Mouse (Mus musculus) heart, embryonic 11.5 days (tissue): Measurements from ENCODE around the gene Mvp. TPM values are rescaled to one million over a fixed set of nuclear protein-coding genes. Genes with fewer than 3 reads are reported as not detected.

ENCODE experiments used
- ATAC-seq: fragments of 200-750 bp; cut with Nextera tagmentation; replicated peaks from 2 replicates; pipeline ENCODE4 v1.8.0; 2017; ENCODE audit warnings: moderate library complexity; ENCODE audit not compliant: insufficient number of reproducible peaks, low FRiP score, low TSS enrichment
- H3K27ac ChIP-seq: fragments of 300-500 bp; sonication (generic); 2 replicates; pipeline ENCODE4 v1.5.1; 2014; ENCODE audit warnings: mild to moderate bottlenecking, low read depth, low read length
- H3K27me3 ChIP-seq: fragments of 300-500 bp; sonication (generic); 2 replicates; pipeline ENCODE4 v1.6.1; 2014; ENCODE audit warnings: mild to moderate bottlenecking, low read length, mixed read lengths; ENCODE audit not compliant: control insufficient read depth, insufficient read depth
- H3K36me3 ChIP-seq: fragments of 300-500 bp; sonication (generic); 2 replicates; pipeline ENCODE4 v1.6.1; 2014; ENCODE audit warnings: mild to moderate bottlenecking, low read length, moderate library complexity, mixed read lengths; ENCODE audit not compliant: control insufficient read depth, insufficient read depth
- H3K4me1 ChIP-seq: fragments of 300-500 bp; sonication (generic); 2 replicates; pipeline ENCODE4 v1.6.1; 2014; ENCODE audit warnings: low read length; ENCODE audit not compliant: control insufficient read depth, insufficient read depth
- H3K4me2 ChIP-seq: fragments of 300-500 bp; sonication (generic); 2 replicates; pipeline ENCODE4 v1.6.1; 2014; ENCODE audit warnings: mild to moderate bottlenecking, moderate library complexity
- H3K4me3 ChIP-seq: fragments of 300-500 bp; sonication (generic); 2 replicates; pipeline ENCODE4 v1.5.1; 2014; ENCODE audit warnings: low read depth, low read length
- H3K9ac ChIP-seq: fragments of 300-500 bp; sonication (generic); 2 replicates; pipeline ENCODE4 v1.6.1; 2014; ENCODE audit warnings: mild to moderate bottlenecking, low read depth, low read length, moderate library complexity
- H3K9me3 ChIP-seq: fragments of 300-500 bp; sonication (generic); replicated peaks from 2 replicates; pipeline ENCODE4 v1.6.1; 2016; ENCODE audit warnings: low read length; ENCODE audit not compliant: control insufficient read depth
- WGBS: fragments of 180-500 bp; shearing (Covaris S2); extraction: QIAGEN DNeasy Blood & Tissue Kit; methylation state at CpG from one replicate; pipeline ENCODE4 v1.1.7; 2014; ENCODE audit not compliant: insufficient replicate concordance; 5-methylcytosine and 5-hydroxymethylcytosine counted together
- polyA plus RNA-seq: library from polyadenylated mRNA; unstranded; fragments of >200 nt; fragmentation: Nextera tagmentation; extraction: Ambion mirVana; gene quantifications from 2 replicates; pipeline ENCODE4 v1.2.1, GENCODE M21; 2014

Mvp gene
- polyA plus RNA-seq, result 8.2 and 8.5 TPM in 2 replicates

DNA sequence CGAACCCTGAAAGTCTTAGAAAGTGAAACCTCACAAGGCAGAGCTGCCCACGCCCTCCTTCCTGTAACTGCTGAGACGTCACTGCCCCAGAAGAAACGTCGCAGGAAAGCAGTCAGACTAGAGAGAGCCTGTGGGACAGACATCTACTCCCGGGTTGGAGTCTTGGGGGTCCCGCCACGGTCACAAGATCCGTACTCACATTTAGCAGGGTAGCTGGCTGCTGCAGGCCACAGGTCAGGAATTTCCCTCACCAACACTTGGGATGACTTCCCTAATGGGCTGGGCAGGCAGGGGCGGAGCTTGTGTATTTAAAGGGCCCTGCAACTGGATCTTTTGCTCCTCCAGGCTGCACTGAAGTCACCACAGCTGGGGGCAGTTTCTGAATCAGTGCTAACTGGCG is at the start of gene Mvp:
Gene Mvp (minus strand): TSS at position 302 of the 400 bp plus-strand sequence.
- Histone ChIP-seq H3K4me1 (peaks cover 21% of the 10 kb centered on the region), H3K4me2 (peak within 1 kb of the TSS; percentile 86), H3K27me3 (no peaks in the 10 kb centered on the region), H3K36me3 (peaks cover 6% of the 10 kb centered on the region), H3K4me3 (peak within 1 kb of the TSS; percentile 66), H3K27ac (peak within 1 kb of the TSS; percentile 5; the same call in 1 of the 2 replicates), H3K9ac (peak within 1 kb of the TSS; percentile 94), H3K9me3 (no peaks in the 10 kb centered on the region)
- 31% methylated on average over 11 of the region's 11 CpGs for WGBS
- no peak for ATAC-seq

DNA sequence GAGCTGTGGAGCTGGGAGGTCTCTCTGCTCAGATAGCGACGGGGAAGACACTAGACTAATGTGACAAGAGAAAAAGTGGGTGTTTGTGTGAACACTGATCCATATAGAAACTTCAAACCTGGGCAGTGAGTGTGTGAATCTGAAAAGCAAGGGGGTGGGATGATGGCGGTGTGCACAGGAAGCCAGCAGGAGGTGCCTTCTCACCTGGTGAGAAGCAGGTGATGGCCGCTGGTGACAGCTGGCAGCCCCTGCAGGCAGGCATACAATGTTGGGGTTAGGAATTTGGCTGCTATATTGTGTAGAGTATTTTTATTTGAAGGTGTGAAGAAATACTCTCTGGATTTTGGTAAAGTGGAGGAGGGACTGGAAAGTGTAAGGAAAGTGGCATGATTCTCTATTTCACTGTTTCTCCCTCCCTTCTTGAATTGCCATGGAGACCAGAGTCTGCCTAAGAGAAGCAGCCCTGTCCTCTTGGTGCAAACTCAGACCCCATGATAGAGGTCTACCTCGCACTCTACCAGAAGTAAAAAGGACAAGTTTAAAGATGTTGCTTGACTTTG is 40.7 kb upstream of the Mvp start:
- no peak for ATAC-seq
- H3K36me3 ChIP-seq, result no peaks in the 10 kb centered on the region
- no peak overlapping the region for H3K27ac ChIP-seq
- no peaks in the 10 kb centered on the region for H3K9me3 ChIP-seq
- H3K4me1 ChIP-seq, result no peaks in the 10 kb centered on the region
- 61% methylated on average over 5 of the region's 5 CpGs for WGBS
- no peak overlapping the region for H3K9ac ChIP-seq
- H3K27me3 ChIP-seq, result no peaks in the 10 kb centered on the region
- no peak overlapping the region for H3K4me3 ChIP-seq
- no peak overlapping the region for H3K4me2 ChIP-seq

DNA sequence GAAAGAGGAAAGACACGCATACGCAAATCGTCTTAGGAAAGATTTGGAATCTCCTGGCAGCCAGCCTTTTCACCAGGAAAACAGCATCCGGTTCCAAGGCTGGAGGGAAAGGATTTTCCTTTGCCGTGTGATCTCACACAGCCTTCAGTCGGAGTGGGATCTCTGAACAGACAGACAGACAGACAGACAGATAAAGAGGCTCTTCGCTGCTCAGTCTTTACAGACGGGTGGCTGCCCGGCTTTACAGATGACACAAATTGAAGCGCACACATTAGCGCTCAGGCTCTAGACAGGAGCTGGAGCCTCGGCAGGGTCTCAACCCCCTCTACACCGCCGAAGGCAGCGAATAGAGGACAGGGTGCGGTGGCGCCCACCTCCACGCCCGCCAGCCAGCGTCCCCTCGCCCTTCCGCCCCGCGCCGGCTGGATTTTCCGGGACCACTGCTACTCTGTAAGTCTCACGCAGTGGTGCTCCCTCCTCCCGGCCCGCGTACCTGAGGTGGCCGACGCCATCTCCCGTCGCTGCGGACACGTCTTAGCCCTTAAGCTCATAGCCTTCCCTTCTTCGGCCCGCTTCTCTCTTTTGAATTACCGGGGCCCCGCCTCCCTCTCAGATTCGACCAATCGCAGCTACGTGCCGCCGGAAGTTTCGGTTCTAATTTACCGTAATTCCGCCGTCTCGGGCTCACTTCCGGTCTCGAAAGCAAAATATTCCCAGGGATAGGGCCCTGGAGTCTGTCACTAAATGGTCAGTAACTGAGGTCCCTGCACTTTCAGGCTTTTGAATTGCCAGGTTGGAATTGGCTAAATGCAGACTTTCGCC is 27.6 kb upstream of the Mvp start, which contains the start of gene Kif22:
Gene Kif22 (minus strand): TSS at position 621 of the 822 bp plus-strand sequence.
- Histone ChIP-seq H3K9ac (peak within 1 kb of the TSS; percentile 90), H3K4me3 (peak within 1 kb of the TSS; percentile 76), H3K27ac (peak within 1 kb of the TSS; percentile 62), H3K4me1 (no peaks in the 10 kb centered on the region), H3K9me3 (no peaks in the 10 kb centered on the region), H3K4me2 (peak within 1 kb of the TSS; percentile 71), H3K27me3 (no peaks in the 10 kb centered on the region), H3K36me3 (peaks cover 6% of the 10 kb centered on the region; the same call in 1 of the 2 replicates)
- 1% methylated on average over 53 of the region's 53 CpGs for WGBS
- ATAC-seq, result peak; percentile 86

DNA sequence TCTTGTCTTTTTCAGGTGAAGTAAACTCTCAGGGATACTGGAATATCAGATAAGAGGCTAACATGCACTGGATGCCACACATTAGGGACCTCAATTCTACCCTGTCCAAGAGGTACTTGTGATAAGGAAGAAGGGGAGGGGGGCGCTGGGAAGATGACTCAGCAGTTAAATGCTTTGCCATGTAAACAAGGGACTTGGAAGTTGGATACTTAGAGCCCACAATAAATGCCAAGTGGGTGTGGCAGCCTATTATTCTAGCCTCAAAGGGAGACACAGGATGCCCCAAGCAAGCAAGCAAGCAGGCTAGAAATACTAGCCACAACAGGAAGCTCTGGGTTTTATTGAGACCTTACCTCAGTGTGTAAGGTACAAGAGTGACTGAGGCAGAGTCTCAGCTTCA is 16.8 kb upstream of the Mvp start:
- no peak for ATAC-seq
- no peak overlapping the region for H3K4me3 ChIP-seq

DNA sequence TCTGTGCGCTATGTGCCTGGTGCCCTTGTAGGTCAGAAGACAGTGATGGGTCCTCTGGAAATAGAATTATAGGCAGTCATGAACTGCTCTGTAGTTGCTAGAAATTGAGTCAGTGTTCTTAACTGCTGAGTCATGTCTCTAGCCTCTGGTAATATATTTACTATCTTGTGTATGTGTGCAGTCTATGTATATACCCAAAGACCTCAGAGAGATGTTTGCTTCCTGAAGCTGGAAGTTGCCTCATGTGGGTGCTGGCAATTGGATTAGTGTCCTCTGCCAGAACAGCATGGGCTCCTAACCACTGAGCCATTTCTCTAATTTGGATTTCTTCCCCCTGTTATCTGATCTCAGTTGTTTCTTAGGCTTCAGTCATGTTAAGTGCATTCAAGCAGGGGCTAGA is 15.8 kb upstream of the Mvp start:
- H3K27me3 ChIP-seq, result no peaks in the 10 kb centered on the region
- 93% methylated on average over 1 of the region's 1 CpGs for WGBS
- no peak overlapping the region for H3K9ac ChIP-seq
- no peak overlapping the region for H3K4me3 ChIP-seq
- no peaks in the 10 kb centered on the region for H3K9me3 ChIP-seq
- peaks cover 7% of the 10 kb centered on the region for H3K4me1 ChIP-seq
- H3K36me3 ChIP-seq, result peaks cover 38% of the 10 kb centered on the region
- no peak for ATAC-seq
- H3K4me2 ChIP-seq, result no peak overlapping the region
- H3K27ac ChIP-seq, result no peak overlapping the region

More for the DNA sequence above, 16.8 kb upstream of the Mvp start:
- peaks cover 43% of the 10 kb centered on the region for H3K36me3 ChIP-seq
- no peak overlapping the region for H3K4me2 ChIP-seq
- H3K9me3 ChIP-seq, result no peaks in the 10 kb centered on the region
- H3K27ac ChIP-seq, result no peak overlapping the region
- H3K4me1 ChIP-seq, result peaks cover 7% of the 10 kb centered on the region; the same call in 1 of the 2 replicates
- no peaks in the 10 kb centered on the region for H3K27me3 ChIP-seq
- no peak overlapping the region for H3K9ac ChIP-seq
- 67% methylated on average over 1 of the region's 1 CpGs for WGBS

DNA sequence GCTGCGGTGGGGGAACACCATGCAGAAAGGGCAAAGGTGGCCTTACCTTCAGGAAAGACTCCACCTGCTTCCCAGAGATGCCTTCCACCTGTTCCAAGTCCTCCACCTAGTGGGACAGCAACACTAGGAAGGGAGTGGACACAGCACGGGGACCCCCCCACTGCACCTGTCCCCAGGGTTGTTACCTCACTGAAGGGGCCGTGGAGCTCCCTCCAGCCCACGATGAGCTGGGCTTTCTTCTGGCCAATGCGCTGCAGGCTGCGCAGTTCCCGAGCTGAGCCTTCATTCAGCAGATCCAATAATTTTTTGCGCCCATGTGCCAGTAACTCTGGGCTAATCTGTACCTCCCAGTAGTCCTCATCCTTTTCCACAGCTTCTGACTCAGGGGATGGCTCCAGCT is 13.5 kb upstream of the Mvp start:
- H3K9me3 ChIP-seq, result no peaks in the 10 kb centered on the region
- H3K36me3 ChIP-seq, result peaks cover 32% of the 10 kb centered on the region
- 67% methylated on average over 8 of the region's 8 CpGs for WGBS
- peaks cover 29% of the 10 kb centered on the region for H3K4me1 ChIP-seq
- H3K4me3 ChIP-seq, result peak overlapping the region; percentile 96
- H3K27ac ChIP-seq, result peak overlapping the region; percentile 99
- H3K9ac ChIP-seq, result peak overlapping the region; percentile 97
- H3K4me2 ChIP-seq, result peak overlapping the region; percentile 96
- ATAC-seq, result no peak
- H3K27me3 ChIP-seq, result no peaks in the 10 kb centered on the region

DNA sequence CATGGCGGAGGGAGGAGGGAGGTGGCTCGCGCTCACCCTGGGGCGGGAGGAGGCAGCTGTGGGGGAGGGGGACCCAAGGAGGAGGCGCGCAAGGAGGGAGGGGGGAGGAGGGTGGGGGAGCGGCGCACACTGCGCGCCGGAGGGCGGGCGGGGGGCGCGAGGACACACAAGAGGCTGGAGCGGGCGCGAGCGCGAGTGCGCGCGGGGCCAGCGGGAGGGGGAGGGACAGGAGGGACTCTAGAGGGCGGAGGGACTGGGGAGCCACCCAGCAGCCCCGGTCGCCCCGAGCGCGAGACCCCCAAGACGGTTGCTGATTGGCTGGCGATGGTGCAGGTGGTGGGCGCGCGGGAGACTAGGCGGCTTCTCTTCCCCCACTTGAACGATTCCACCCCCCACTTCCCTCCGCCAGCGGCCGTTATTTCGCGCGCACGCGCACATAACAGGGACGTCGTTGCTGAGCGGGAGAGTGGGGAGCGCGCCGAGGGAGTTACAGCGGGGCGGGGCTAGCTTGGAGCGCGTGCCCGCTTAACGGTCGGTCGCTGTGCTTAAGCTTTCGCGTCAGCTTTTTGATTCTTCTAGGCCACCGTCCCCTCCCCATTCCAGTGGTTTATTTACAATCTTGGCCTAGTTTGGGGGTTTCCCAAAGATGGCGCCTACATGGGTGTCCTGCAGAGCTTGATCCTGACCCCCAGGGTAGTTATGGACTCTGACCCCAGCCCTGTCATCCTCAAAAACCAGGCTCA is 12.7 kb upstream of the Mvp start, which contains the start of gene Maz:
Gene Maz (minus strand): TSS at position 54 of the 743 bp plus-strand sequence.
- peaks cover 31% of the 10 kb centered on the region for H3K36me3 ChIP-seq
- ATAC-seq, result peak; percentile 87
- under 1% methylated on average over 40 of the region's 63 CpGs for WGBS
- H3K4me2 ChIP-seq, result peak within 1 kb of the TSS; percentile 96
- peak within 1 kb of the TSS; percentile 96 for H3K4me3 ChIP-seq
- H3K9me3 ChIP-seq, result no peaks in the 10 kb centered on the region
- H3K27ac ChIP-seq, result peak within 1 kb of the TSS; percentile 99
- no peaks in the 10 kb centered on the region for H3K27me3 ChIP-seq
- H3K4me1 ChIP-seq, result peaks cover 35% of the 10 kb centered on the region
- H3K9ac ChIP-seq, result peak within 1 kb of the TSS; percentile 97

DNA sequence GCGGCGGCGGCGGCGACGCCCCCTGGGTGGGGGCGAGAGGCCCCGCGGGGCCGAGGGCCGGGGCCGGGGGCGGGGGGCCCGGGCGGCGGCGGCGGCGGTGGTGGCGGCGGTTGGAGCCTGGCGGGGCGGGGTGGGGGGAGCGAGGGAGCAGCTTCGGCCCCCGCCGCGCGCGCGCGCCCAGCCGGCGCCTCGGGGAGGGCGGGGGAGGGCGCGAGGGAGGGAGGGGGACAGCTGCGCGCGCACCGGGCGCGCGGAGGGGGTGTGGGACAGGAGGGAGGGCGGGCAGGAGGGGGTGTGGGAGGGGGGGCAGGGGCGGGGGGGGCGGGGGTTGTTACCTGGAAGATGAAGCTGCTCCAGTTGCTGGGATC is 12.2 kb upstream of the Mvp start:
- H3K4me1 ChIP-seq, result peaks cover 40% of the 10 kb centered on the region
- no peaks in the 10 kb centered on the region for H3K9me3 ChIP-seq
- peak overlapping the region; percentile 96 for H3K4me3 ChIP-seq
- H3K9ac ChIP-seq, result peak overlapping the region; percentile 97
- no peaks in the 10 kb centered on the region for H3K27me3 ChIP-seq
- H3K27ac ChIP-seq, result peak overlapping the region; percentile 99
- ATAC-seq, result peak; percentile 18; the same call in 1 of the 2 replicates
- 0% methylated on average over 1 of the region's 48 CpGs for WGBS
- peaks cover 28% of the 10 kb centered on the region for H3K36me3 ChIP-seq
- H3K4me2 ChIP-seq, result peak overlapping the region; percentile 96
